Mouse (Mus musculus): ENCODE measurements around the gene Vwa5b2. TPM values are rescaled to one million over a fixed set of nuclear protein-coding genes. Genes with fewer than 3 reads are reported as not detected.

Gene Vwa5b2
- polyA plus RNA-seq, 1 experiment from 2014 or later: 1.3 TPM

DNA sequence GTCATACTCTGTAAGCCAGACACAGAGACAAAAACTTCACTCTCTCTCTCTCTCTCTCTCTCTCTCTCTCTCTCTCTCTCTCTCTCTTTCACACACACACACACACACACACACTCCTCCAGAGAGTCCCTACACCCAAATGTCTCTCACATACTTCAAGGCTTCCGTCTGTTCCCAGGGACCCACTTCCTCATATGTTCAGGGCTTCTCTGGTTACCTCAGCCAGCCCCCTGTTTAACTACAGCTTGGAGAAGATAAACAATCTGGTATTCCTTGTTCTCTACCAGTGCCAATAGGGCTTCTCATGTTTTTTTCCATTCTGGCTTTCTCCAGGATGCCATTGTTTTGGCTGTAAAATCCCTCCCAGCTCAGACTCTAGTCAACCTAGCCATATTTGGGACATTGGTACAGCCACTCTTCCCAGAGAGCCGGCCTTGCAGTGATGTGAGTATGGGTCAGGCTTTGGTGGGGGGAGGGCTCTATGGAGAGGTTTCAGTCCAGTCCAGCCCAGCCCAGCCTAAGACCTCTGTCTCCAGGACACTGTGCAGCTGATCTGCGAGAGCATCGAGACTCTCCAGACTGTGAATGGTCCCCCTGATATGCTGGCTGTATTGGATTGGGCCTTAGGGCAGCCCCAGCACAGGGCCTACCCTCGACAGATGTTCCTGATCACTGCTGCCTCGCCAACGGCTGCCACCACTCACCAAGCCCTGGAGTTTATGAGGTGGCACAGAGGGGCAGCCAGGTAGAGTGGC, 7.6 kb downstream of the Vwa5b2 start:
- H3K9ac ChIP-seq (ENCODE audit: low read length): no peak overlapping the region
- no peaks in the 10 kb centered on the region for H3K36me3 ChIP-seq (ENCODE audit: control insufficient read depth, insufficient read depth, low read length)
- H3K4me2 ChIP-seq (ENCODE audit: low read length): no peak overlapping the region
- ATAC-seq: no peak
- H3K27ac ChIP-seq (ENCODE audit: low read depth, low read length): no peak overlapping the region
- H3K9me3 ChIP-seq (replicated peaks; ENCODE audit: control insufficient read depth, low read length): no peaks in the 10 kb centered on the region
- H3K4me1 ChIP-seq (ENCODE audit: control insufficient read depth, insufficient read depth, low read length): no peaks in the 10 kb centered on the region
- no peak for DNase-seq (ENCODE audit: low spot score)
- WGBS: 82% methylated on average over 7 of the region's 7 CpGs
- no peak overlapping the region for H3K4me3 ChIP-seq (ENCODE audit: low read depth, low read length)
- H3K27me3 ChIP-seq (replicated peaks; ENCODE audit: control insufficient read depth, insufficient read depth, low read length): peaks cover 6% of the 10 kb centered on the region

DNA sequence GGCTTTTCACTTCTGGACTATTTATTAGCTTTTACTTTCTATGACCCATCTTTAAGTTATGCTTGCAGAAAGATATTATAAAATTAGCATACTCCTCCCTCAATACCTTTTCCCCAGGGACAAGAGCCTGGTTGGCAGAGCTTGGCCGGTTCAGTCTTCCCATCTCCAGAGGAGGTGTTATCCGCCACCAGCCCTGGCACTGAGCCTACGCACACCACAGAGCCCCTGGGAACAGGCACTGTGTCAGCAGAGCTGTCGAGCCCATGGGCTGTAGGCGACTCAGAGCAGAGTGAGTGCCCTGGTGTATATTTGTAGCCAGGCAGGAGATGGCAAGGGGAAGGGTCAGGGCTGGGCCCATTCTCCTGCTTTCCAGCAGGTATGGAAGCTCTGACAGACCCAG, 11.2 kb downstream of the Vwa5b2 start:
- H3K4me1 ChIP-seq (ENCODE audit: control insufficient read depth, insufficient read depth, low read length): no peaks in the 10 kb centered on the region
- H3K9me3 ChIP-seq (replicated peaks; ENCODE audit: control insufficient read depth, low read length): no peaks in the 10 kb centered on the region
- WGBS: 69% methylated on average over 5 of the region's 5 CpGs
- no peak overlapping the region for H3K9ac ChIP-seq (ENCODE audit: low read length)
- no peak for ATAC-seq
- H3K4me3 ChIP-seq (ENCODE audit: low read depth, low read length): no peak overlapping the region
- peaks cover 18% of the 10 kb centered on the region for H3K36me3 ChIP-seq (ENCODE audit: control insufficient read depth, insufficient read depth, low read length)
- H3K27ac ChIP-seq (ENCODE audit: low read depth, low read length): no peak overlapping the region
- H3K27me3 ChIP-seq (replicated peaks; ENCODE audit: control insufficient read depth, insufficient read depth, low read length): no peaks in the 10 kb centered on the region
- DNase-seq (ENCODE audit: low spot score): no peak
- H3K4me2 ChIP-seq (ENCODE audit: low read length): no peak overlapping the region

DNA sequence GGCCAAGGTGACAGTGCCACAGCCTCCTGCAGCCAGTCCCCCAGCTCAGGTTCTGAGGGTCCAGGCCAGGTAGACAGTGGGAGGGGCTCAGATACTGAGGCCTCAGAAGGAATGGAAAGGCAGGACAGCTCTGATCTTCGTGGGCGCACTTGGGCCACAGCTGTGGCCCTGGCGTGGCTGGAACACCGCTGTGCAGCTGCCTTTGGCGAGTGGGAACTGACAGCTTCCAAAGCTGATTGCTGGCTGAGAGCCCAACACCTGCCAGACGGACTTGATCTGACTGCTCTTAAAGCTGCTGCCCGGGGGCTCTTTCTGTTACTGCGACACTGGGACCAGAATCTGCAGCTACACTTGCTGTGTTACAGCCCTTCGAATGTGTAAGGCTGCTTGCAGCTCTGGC, 15.4 kb downstream of the Vwa5b2 start:
- Histone ChIP-seq H3K9me3 (replicated peaks; ENCODE audit: control insufficient read depth, low read length) (no peaks in the 10 kb centered on the region), H3K4me2 (ENCODE audit: low read length) (no peak overlapping the region), H3K36me3 (ENCODE audit: control insufficient read depth, insufficient read depth, low read length) (peaks cover 46% of the 10 kb centered on the region), H3K27me3 (replicated peaks; ENCODE audit: control insufficient read depth, insufficient read depth, low read length) (no peaks in the 10 kb centered on the region), H3K9ac (ENCODE audit: low read length) (no peak overlapping the region), H3K4me3 (ENCODE audit: low read depth, low read length) (no peak overlapping the region), H3K4me1 (ENCODE audit: control insufficient read depth, insufficient read depth, low read length) (peaks cover 3% of the 10 kb centered on the region; the same call in 1 of the 2 replicates), H3K27ac (ENCODE audit: low read depth, low read length) (no peak overlapping the region)
- ATAC-seq (peak; percentile 25; the same call in 1 of the 2 replicates), DNase-seq (ENCODE audit: low spot score) (peak; percentile 49)
- 61% methylated on average over 9 of the region's 9 CpGs for WGBS

- peak overlapping the region; percentile 90 for H3K9ac ChIP-seq (ENCODE audit: low read length)
- peak overlapping the region; percentile 81 for H3K27ac ChIP-seq (ENCODE audit: low read depth, low read length)
- peaks cover 16% of the 10 kb centered on the region for H3K4me1 ChIP-seq (ENCODE audit: control insufficient read depth, insufficient read depth, low read length)
- peak overlapping the region; percentile 68 for H3K4me3 ChIP-seq (ENCODE audit: low read depth, low read length)
- under 1% methylated on average over 28 of the region's 28 CpGs for WGBS
- no peaks in the 10 kb centered on the region for H3K9me3 ChIP-seq (replicated peaks; ENCODE audit: control insufficient read depth, low read length)
- peaks cover 25% of the 10 kb centered on the region for H3K36me3 ChIP-seq (ENCODE audit: control insufficient read depth, insufficient read depth, low read length)
- H3K4me2 ChIP-seq (ENCODE audit: low read length): peak overlapping the region; percentile 99
- peak; percentile 89 for DNase-seq (ENCODE audit: low spot score)
- H3K27me3 ChIP-seq (replicated peaks; ENCODE audit: control insufficient read depth, insufficient read depth, low read length): no peaks in the 10 kb centered on the region
- ATAC-seq: peak; percentile 73
These were observed 21.5 kb downstream of the Vwa5b2 start for GRCm38 (mm10) chr16:20610501-20611356.

DNA sequence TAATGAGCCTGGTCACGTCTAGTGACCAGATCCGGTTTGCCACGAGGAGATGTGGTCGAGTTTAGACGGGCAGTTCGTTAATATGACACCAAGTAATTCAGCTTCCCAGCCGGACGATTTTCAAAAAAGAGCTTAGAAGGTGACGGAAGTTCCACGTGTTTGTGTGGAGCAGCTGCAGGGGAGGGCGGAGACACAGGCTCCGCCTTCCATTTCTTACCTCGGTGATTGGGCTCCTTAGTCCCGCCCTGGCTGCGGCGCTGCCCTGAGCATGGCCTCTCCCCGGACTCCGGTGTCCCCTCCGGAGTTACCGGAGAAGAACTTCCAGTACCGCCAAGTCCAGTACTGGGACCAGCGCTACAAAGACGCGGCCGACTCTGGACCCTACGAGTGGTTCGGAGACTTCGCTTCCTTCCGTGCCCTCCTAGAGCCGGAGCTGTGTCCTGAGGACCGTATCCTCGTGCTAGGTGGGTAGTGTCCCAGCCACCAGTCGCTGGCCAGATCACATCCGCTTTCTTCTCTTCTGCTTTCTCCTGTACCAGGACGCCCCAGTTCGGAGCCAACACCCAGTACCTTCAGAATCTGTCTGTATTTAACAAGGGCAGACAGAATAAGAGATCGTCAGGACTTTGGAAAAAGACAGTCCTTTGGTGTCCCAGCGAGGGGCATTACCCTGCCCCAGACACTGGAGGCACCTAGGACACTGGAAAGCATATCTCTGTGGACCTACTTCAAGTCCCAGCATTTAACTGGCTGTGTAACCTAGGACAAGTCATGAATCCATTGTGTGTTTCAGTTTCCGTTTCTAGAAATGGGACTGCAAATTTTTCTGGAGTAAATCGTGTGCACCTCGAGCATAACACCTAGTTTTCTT, 22.3 kb downstream of the Vwa5b2 start, which contains the start of the genes Eef1akmt4, Gm49333 and Alg3:
Eef1akmt4 (plus strand) TSS at position 237 of the 871 bp plus-strand sequence.
Gm49333 (plus strand) TSS at position 254 of the 871 bp plus-strand sequence.
Alg3 (minus strand) TSS at position 379 of the 871 bp plus-strand sequence.
- Histone ChIP-seq H3K27ac (ENCODE audit: low read depth, low read length) (peak within 1 kb of the TSS; percentile 81), H3K36me3 (ENCODE audit: control insufficient read depth, insufficient read depth, low read length) (peaks cover 17% of the 10 kb centered on the region), H3K9me3 (replicated peaks; ENCODE audit: control insufficient read depth, low read length) (no peaks in the 10 kb centered on the region), H3K4me3 (ENCODE audit: low read depth, low read length) (peak within 1 kb of the TSS; percentile 68), H3K4me1 (ENCODE audit: control insufficient read depth, insufficient read depth, low read length) (peaks cover 16% of the 10 kb centered on the region), H3K4me2 (ENCODE audit: low read length) (peak within 1 kb of the TSS; percentile 99), H3K9ac (ENCODE audit: low read length) (peak within 1 kb of the TSS; percentile 90), H3K27me3 (replicated peaks; ENCODE audit: control insufficient read depth, insufficient read depth, low read length) (no peaks in the 10 kb centered on the region)
- 2% methylated on average over 41 of the region's 41 CpGs for WGBS
- ATAC-seq (peak; percentile 95), DNase-seq (ENCODE audit: low spot score) (peak; percentile 96)

- DNase-seq (ENCODE audit: low spot score): peak; percentile 39
- peak overlapping the region; percentile 86 for H3K9ac ChIP-seq (ENCODE audit: low read length)
These were observed 30.5 kb downstream of the Vwa5b2 start for GRCm38 (mm10) chr16:20619541-20620398.

DNA sequence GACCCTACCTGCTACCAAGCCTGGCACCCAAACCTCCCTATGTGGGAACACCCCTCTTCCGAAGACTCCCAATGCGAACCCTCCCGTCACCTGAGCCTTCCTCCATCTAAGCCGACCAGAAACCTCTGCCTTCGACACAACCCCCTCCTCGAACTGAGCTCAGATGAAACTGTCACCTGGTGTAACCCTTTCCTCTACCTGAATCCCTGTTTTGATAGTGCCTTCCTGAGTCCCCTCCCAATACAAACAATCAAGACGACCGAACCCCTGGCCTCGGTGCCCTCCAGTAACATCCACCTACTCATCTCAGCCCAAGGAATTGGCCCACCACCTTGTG, 31.1 kb downstream of the Vwa5b2 start:
- peak overlapping the region; percentile 86 for H3K9ac ChIP-seq (ENCODE audit: low read length)
- H3K4me3 ChIP-seq (ENCODE audit: low read depth, low read length): peak overlapping the region; percentile 80
- H3K36me3 ChIP-seq (ENCODE audit: control insufficient read depth, insufficient read depth, low read length): peaks cover 5% of the 10 kb centered on the region; the same call in 1 of the 2 replicates
- peak overlapping the region; percentile 89; the same call in 1 of the 2 replicates for H3K27ac ChIP-seq (ENCODE audit: low read depth, low read length)
- H3K27me3 ChIP-seq (replicated peaks; ENCODE audit: control insufficient read depth, insufficient read depth, low read length): no peaks in the 10 kb centered on the region
- no peaks in the 10 kb centered on the region for H3K9me3 ChIP-seq (replicated peaks; ENCODE audit: control insufficient read depth, low read length)
- peak; percentile 1; the same call in 1 of the 2 replicates for ATAC-seq
- H3K4me1 ChIP-seq (ENCODE audit: control insufficient read depth, insufficient read depth, low read length): peaks cover 6% of the 10 kb centered on the region
- H3K4me2 ChIP-seq (ENCODE audit: low read length): peak overlapping the region; percentile 82
- DNase-seq (ENCODE audit: low spot score): no peak
- WGBS: under 1% methylated on average over 9 of the region's 9 CpGs

More at GRCm38 (mm10) chr16:20619541-20620398, 30.5 kb downstream of the Vwa5b2 start:
- H3K27me3 ChIP-seq (replicated peaks; ENCODE audit: control insufficient read depth, insufficient read depth, low read length): no peaks in the 10 kb centered on the region
- peak; percentile 15 for ATAC-seq
- no peaks in the 10 kb centered on the region for H3K9me3 ChIP-seq (replicated peaks; ENCODE audit: control insufficient read depth, low read length)
- H3K36me3 ChIP-seq (ENCODE audit: control insufficient read depth, insufficient read depth, low read length): peaks cover 5% of the 10 kb centered on the region; the same call in 1 of the 2 replicates
- WGBS: under 1% methylated on average over 75 of the region's 83 CpGs
- H3K4me2 ChIP-seq (ENCODE audit: low read length): peak overlapping the region; percentile 82
- peak overlapping the region; percentile 80 for H3K4me3 ChIP-seq (ENCODE audit: low read depth, low read length)
- peaks cover 6% of the 10 kb centered on the region for H3K4me1 ChIP-seq (ENCODE audit: control insufficient read depth, insufficient read depth, low read length)
- peak overlapping the region; percentile 89; the same call in 1 of the 2 replicates for H3K27ac ChIP-seq (ENCODE audit: low read depth, low read length)
